Mouse (Mus musculus) liver, embryonic 14.5 days (tissue): ENCODE measurements at regions not wholly inside any gene's neighbourhood (a gene's known extent, or its start where the extent isn't known, plus 50 kb on each side); places are given as distances from the start of the nearest gene placed in this dataset.

Source experiments
- ATAC-seq: fragments of 200-750 bp; cut with Nextera tagmentation; 2 replicates; pipeline ENCODE4 v1.8.0; 2017; ENCODE audit warnings: moderate number of reproducible peaks, mild to moderate bottlenecking, moderate library complexity; ENCODE audit not compliant: insufficient read depth
- DNase-seq, 3 experiments: peaks; one replicate each; pipeline ENCODE4 v3.0.0-alpha.2; 2012 to 2013; ENCODE audit warnings: low read depth in 3 of 3, low spot score in 3 of 3
- H3K27ac ChIP-seq: fragments of 300-500 bp; sonication (generic); 2 replicates; pipeline ENCODE4 v1.5.1; 2014; ENCODE audit warnings: moderate library complexity, mild to moderate bottlenecking, control low read depth, inconsistent platforms
- H3K27me3 ChIP-seq: fragments of 300-500 bp; sonication (generic); 2 replicates; pipeline ENCODE4 v1.6.1; 2014; ENCODE audit warnings: mild to moderate bottlenecking, low read length, moderate library complexity; ENCODE audit not compliant: control insufficient read depth, insufficient read depth
- H3K36me3 ChIP-seq: fragments of 300-500 bp; sonication (generic); replicated peaks from 2 replicates; pipeline ENCODE4 v1.6.1; 2014; ENCODE audit warnings: low read depth; ENCODE audit not compliant: control insufficient read depth, insufficient read depth
- H3K4me1 ChIP-seq, 2 experiments: fragments of 200-500 bp in 1 of 2; fragments of 300-500 bp in 1 of 2; sonication (generic) in 1 of 2; replicated peaks; 2 replicates each; pipeline ENCODE4 v1.6.1; 2012 to 2014; ENCODE audit warnings: antibody characterized with exemption in 1 of 2, inconsistent platforms in 1 of 2, low read length in 1 of 2; ENCODE audit not compliant: control insufficient read depth in 2 of 2, insufficient read depth in 2 of 2
- H3K4me2 ChIP-seq: fragments of 300-500 bp; sonication (generic); 2 replicates; pipeline ENCODE4 v1.6.1; 2014; ENCODE audit warnings: low read depth, mild to moderate bottlenecking, control low read depth, moderate library complexity
- H3K4me3 ChIP-seq, 2 experiments: fragments of 200-500 bp in 1 of 2; fragments of 300-500 bp in 1 of 2; sonication (generic) in 1 of 2; 2 replicates each; pipeline ENCODE4 v1.5.1; 2012 to 2014; ENCODE audit warnings: low read depth in 2 of 2, low read length in 2 of 2, mild to moderate bottlenecking in 2 of 2, control low read depth in 1 of 2, inconsistent platforms in 1 of 2, moderate library complexity in 1 of 2; ENCODE audit not compliant: insufficient read depth in 1 of 2
- H3K9ac ChIP-seq: fragments of 300-500 bp; sonication (generic); replicated peaks from 2 replicates; pipeline ENCODE4 v1.6.1; 2014; ENCODE audit warnings: mild to moderate bottlenecking, control low read depth, moderate library complexity
- H3K9me3 ChIP-seq: fragments of 300-500 bp; sonication (generic); 2 replicates; pipeline ENCODE4 v1.6.1; 2016; ENCODE audit warnings: low read length, mixed read lengths; ENCODE audit not compliant: control insufficient read depth
- CTCF ChIP-seq: IDR thresholded peaks from 2 replicates; pipeline ENCODE4 v1.5.1; 2016; ENCODE audit warnings: antibody characterized with exemption, low read depth, control low read depth
- EP300 ChIP-seq: IDR thresholded peaks from 2 replicates; pipeline ENCODE4 v1.6.1; 2016; ENCODE audit warnings: antibody characterized with exemption, low read depth
- WGBS: fragments of 180-500 bp; shearing (Covaris S2); extraction: QIAGEN DNeasy Blood & Tissue Kit; methylation state at CpG from one replicate; pipeline ENCODE4 v1.1.7; 2014; ENCODE audit not compliant: insufficient replicate concordance; 5-methylcytosine and 5-hydroxymethylcytosine counted together

- Histone ChIP-seq H3K4me3 (no peak overlapping the region), H3K9me3 (no peaks in the 10 kb centered on the region), H3K27me3 (no peaks in the 10 kb centered on the region), H3K27ac (no peak overlapping the region), H3K9ac (no peak overlapping the region), H3K4me2 (no peak overlapping the region), H3K36me3 (no peaks in the 10 kb centered on the region), H3K4me1 (no peaks in the 10 kb centered on the region)
- WGBS = 41% methylated on average over 4 of the region's 4 CpGs
- DNase-seq (no peak), ATAC-seq (no peak)
- no peak for TF ChIP-seq CTCF
- TF ChIP-seq EP300 = no peak
Measured at GRCm38 (mm10) chr4:55938383-55938782, 406.1 kb upstream of the Klf4 start.

DNA sequence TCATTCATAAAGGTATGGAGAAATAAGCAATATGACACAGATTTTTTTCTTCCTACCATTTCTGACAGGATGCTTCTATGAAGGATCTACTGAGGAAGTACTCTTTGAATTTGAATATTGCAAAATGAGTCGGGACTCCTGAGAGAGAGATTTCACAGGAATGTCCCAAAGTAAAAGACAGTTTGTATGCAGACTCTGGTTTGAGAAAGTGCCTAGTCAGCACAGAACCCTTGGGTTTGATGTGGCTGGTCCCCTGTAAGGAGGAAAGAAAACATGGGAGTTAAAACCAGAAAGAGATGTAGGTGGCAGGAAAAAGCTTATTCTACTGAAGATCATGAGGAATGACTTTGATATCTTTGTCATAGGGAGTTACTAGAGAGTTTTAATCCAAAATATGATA is 405.6 kb upstream of the Klf4 start:
- no peak for DNase-seq
- Histone ChIP-seq H3K9ac (no peak overlapping the region), H3K9me3 (no peaks in the 10 kb centered on the region), H3K27ac (no peak overlapping the region), H3K4me2 (no peak overlapping the region), H3K27me3 (no peaks in the 10 kb centered on the region), H3K4me1 (no peaks in the 10 kb centered on the region), H3K4me3 (no peak overlapping the region), H3K36me3 (no peaks in the 10 kb centered on the region)
- 43% methylated on average over 1 of the region's 1 CpGs for WGBS
- no peak for TF ChIP-seq CTCF
- TF ChIP-seq EP300 = no peak
- no peak for ATAC-seq

DNA sequence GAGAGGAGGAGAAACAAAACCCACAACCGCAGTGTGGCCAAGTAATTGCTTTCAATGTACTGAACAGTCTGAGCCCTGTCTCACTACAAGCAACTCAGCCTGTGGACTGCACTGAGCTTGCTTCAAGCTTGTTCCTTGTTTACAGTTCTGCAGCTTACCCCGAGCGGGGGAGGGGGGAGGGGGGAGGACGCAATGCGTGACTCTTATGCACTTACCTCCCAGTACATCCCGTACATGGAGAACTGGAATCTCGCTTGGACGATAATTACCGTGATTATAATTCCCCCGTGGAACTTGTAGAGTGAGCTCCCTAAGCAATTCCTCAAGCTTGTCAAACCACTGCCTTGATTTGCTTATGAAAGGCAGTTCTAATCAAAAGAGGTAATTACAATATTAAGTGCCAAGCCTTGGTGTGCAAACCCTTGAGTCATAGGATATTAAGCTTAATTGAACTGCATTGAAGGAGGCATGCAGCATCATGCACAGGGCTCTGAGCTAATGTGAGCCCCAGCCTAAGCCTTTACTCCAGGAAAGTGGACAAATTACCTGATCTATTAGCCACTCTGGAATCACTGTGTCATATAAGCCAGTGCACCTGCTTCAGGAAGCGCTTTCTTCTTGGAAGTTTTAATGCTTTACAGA is 397.0 kb upstream of the Klf4 start:
- Histone ChIP-seq H3K9me3 (no peaks in the 10 kb centered on the region), H3K4me1 (no peaks in the 10 kb centered on the region), H3K27ac (no peak overlapping the region), H3K4me3 (no peak overlapping the region), H3K27me3 (no peaks in the 10 kb centered on the region), H3K4me2 (no peak overlapping the region), H3K9ac (no peak overlapping the region), H3K36me3 (no peaks in the 10 kb centered on the region)
- ATAC-seq = no peak
- WGBS = 61% methylated on average over 11 of the region's 11 CpGs
- DNase-seq = no peak
- TF ChIP-seq CTCF = no peak
- no peak for TF ChIP-seq EP300

GRCm38 (mm10) chr4:55928670-55929069 is 396.4 kb upstream of the Klf4 start:
- Histone ChIP-seq H3K4me2 (no peak overlapping the region), H3K9ac (no peak overlapping the region), H3K27me3 (no peaks in the 10 kb centered on the region), H3K36me3 (no peaks in the 10 kb centered on the region), H3K4me1 (no peaks in the 10 kb centered on the region), H3K27ac (no peak overlapping the region), H3K4me3 (no peak overlapping the region), H3K9me3 (no peaks in the 10 kb centered on the region)
- TF ChIP-seq EP300 (no peak), CTCF (no peak)
- no peak for ATAC-seq
- 62% methylated on average over 11 of the region's 11 CpGs for WGBS
- no peak for DNase-seq

DNA sequence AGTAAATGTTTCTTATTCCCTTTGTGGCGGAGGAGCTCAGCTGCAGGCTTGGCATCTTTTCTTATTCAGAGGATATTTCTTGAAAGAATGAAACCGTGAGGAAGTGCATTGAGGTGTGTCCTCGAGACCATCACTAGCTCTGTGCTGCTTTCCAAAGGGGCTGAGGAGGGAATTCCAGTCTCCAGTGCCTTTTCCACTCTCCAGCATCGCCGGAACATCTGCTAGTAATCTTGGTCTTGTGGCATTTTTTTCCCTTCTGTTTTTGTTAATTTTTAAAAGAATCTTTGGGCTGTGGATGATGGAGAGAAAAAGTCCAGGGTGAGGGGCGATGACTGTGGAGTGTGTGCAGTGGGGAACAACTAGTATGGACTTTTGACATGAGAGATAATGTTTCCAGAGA is 395.9 kb upstream of the Klf4 start:
- no peaks in the 10 kb centered on the region for H3K9me3 ChIP-seq
- no peak for TF ChIP-seq EP300
- TF ChIP-seq CTCF = no peak
- no peak overlapping the region for H3K27ac ChIP-seq
- H3K36me3 ChIP-seq = no peaks in the 10 kb centered on the region
- H3K4me3 ChIP-seq = no peak overlapping the region
- WGBS = 59% methylated on average over 6 of the region's 6 CpGs
- no peak overlapping the region for H3K9ac ChIP-seq
- ATAC-seq = no peak
- no peaks in the 10 kb centered on the region for H3K27me3 ChIP-seq
- no peak overlapping the region for H3K4me2 ChIP-seq
- no peaks in the 10 kb centered on the region for H3K4me1 ChIP-seq
- DNase-seq = no peak
